Mouse (Mus musculus) lung, postnatal 14 days (tissue): ENCODE measurements at regions not wholly inside any gene's neighbourhood (a gene's known extent, or its start where the extent isn't known, plus 50 kb on each side); places are given as distances from the start of the nearest gene placed in this dataset.
"Not testable (repeated sequence)": the region's sequence is repeated elsewhere in the genome, so short reads cannot be mapped to it uniquely, and the experiment has no call there.

ENCODE experiments used
- DNase-seq: peaks from one replicate; pipeline ENCODE4 v3.0.0; 2021

- DNase-seq: no peak
Observed at GRCm38 (mm10) chr11:16663806-16664205, 88.2 kb upstream of the Egfr start.

- DNase-seq: no peak
Observed at GRCm38 (mm10) chr11:16669453-16670251, 82.4 kb upstream of the Egfr start.

GRCm38 (mm10) chr11:16670282-16670681 is 81.7 kb upstream of the Egfr start:
- DNase-seq: no peak

- DNase-seq: not testable (repeated sequence)
Observed at GRCm38 (mm10) chr11:16675951-16676350, 76.1 kb upstream of the Egfr start.

- DNase-seq: no peak
Observed at GRCm38 (mm10) chr11:16683538-16683937, 68.5 kb upstream of the Egfr start.

GRCm38 (mm10) chr11:16695596-16695995 is 56.4 kb upstream of the Egfr start:
- DNase-seq: no peak

GRCm38 (mm10) chr11:16696787-16697186 is 55.2 kb upstream of the Egfr start:
- DNase-seq: no peak

GRCm38 (mm10) chr11:16701826-16702225 is 50.2 kb upstream of the Egfr start:
- no peak for DNase-seq
